Mouse (Mus musculus): ENCODE data around the gene Thsd7b.

DNA sequence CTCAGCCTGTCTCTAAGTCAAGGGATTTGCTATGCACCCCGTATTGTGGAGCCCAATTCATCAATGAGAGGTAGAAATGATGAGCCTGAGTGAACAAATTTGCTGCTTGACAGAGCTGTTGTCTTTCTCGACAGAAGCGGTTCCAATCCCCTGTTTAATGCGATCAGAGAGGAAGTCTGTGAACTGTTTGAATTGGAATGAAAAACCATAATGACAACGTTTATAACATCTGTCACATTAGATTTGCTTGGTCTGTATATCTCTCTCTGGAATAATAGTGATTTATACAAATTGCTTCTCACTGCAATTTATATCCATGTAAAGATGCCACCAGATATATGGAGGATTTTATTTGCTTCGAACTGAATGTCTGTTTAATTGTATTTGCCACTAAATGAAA lies 988.9 kb downstream of the Thsd7b start:
- TF ChIP-seq EP300 (IDR thresholded peaks at IDR 0.05; ENCODE audit: low read depth), result no peak
- no peak for TF ChIP-seq CTCF (IDR thresholded peaks at IDR 0.05; ENCODE audit: low read depth)
